Mouse (Mus musculus) embryo, embryonic 11.5 days (tissue): ENCODE data around the gene Olfr74.
"Not testable (repeated sequence)": the region's sequence is repeated elsewhere in the genome, so short reads cannot be mapped to it uniquely, and the experiment has no call there.

ENCODE experiments used
- DNase-seq: peaks from one replicate; pipeline ENCODE4 v3.0.0-alpha.2; 2012; ENCODE audit warnings: low read depth, low spot score

Olfr74 gene

DNA sequence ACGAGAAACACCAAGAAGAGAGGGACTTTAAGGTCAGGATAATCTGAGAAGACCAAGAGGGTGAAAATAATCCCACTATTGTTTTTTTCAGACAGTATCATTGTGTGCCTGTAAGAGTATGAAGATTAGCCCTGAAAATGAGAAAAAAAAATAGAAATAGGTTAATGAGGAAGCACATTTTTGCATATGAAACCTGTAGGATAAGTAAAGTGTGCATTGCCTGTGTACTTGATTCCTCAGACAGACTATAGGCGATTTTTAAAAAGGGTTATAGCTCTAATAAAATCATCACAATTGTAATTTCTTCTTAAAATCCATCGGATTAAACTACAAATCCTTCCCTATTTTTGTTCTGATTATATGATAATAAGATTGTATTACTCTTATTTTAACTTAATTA is at the start of gene Olfr74:
Olfr74 (minus strand) TSS at position 101 of the 400 bp plus-strand sequence.
- no peak for DNase-seq

DNA sequence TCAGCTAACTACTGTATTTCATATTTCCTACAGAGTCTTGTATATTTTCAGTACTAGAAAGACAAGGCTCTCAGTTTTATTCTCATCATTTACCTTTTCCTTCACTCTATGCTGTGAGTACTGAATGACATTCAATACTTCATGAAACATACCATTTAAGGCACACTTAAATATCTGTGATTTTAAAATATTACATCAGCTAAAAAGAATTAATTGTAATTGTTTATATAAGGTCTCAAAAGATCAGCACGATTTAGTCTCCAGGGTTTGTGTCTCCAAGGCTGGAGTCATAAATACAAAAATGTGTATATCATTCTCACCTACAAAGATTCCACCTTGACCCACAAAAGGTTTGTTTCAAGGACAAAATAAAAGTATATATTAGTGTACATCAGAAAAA is 48.0 kb upstream of the Olfr74 start, which contains the start of gene Olfr1161:
Olfr1161 (plus strand) TSS at position 301 of the 400 bp plus-strand sequence.
- not testable (repeated sequence) for DNase-seq

DNA sequence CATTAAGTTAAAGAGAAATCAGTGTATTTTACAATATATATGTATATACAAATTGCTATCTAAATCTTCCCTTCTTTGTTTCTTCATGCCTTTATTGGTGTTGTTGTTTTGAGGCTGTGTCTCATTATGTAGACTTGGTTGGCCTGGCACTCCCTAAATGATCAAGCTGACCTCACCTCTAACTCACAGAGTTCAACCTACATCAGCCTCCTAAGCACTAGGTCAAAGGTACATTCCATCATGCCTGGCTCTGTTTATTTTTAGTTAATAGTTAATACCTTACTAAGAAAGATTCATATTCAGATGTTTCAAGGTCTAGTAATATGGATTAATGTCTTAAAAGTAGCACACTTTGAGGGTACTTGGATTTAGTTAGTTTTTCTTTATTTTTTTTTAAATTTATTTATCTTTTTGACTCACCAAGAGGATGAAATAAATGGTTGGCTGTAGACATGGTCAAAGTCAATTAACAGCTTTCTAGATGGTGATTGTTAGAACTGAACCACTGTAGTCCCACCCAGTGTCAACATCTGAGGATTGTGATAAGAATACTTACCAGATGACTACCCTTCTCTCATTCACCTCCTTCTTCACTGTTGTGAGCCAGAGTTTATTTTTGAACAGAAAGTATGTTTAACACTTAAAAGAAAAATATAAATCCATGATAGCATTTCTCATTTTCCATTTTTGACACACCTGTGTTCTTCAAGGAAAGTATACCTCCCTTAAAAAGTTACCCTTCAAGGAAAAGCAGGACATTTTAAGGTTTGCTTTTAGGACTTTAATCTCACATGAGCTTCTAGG is 33.3 kb upstream of the Olfr74 start, which contains the start of gene Olfr1160:
Olfr1160 (minus strand) TSS at position 754 of the 804 bp plus-strand sequence.
- DNase-seq: no peak

DNA sequence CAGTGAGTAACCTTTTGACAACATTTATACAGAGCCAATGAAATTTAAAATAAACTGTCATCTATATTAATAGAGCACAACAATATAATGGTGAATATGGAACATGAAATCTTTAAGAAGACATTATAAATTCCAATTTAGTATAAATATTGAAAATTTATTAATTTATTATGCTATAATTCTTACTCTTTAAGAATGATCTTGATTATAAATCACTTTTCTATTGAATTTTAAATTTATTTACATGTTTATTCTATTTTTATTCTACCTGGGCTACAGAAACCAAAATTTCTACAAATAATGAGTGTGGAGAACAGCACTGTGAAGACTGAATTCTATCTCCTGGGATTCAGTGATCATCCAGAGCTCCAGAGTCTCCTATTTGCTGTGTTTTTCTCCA is 15.3 kb upstream of the Olfr74 start, which contains the start of gene Olfr1158:
Olfr1158 (plus strand) TSS at position 301 of the 400 bp plus-strand sequence.
- DNase-seq: no peak

DNA sequence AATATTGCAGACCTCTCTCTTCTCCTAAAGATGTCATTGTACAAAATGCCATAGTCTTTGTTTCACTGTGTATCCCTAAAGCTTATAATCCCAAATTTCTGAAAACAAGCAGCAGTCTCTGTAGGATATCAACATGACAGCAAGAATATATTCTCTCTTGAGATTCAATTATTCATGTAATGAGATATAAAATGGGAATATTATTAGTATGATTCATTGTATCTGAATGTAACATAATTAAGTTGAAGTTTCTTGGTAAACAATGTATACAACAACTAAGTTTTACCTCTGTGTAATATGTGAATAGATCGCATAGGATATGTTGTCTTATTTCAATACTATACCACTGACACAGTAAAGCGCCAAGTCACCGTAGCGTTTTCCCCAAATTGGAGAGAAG is 6.3 kb downstream of the Olfr74 start, which contains the start of gene Olfr1157:
Olfr1157 (minus strand) TSS at position 101 of the 400 bp plus-strand sequence.
- no peak for DNase-seq

DNA sequence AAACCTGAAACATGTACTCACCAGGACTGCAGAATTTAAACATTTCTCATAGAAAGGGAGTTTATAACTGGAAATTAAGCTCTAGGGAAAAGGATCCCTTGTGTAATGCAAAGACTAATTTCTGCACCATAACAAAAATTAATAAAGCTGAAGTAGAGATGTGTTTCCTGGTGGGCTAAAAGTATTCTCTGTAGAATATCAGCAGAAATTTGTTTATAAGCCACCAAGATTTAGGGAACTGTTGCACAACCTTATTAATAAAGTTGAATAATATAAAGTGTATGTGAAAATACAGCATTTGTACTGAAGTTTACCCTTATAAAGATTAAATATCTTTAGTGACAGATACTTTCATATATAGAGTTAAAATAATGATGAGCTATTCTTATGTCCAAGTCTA is 21.5 kb downstream of the Olfr74 start, which contains the start of gene Olfr1156:
Olfr1156 (minus strand) TSS at position 101 of the 400 bp plus-strand sequence.
- DNase-seq: no peak

DNA sequence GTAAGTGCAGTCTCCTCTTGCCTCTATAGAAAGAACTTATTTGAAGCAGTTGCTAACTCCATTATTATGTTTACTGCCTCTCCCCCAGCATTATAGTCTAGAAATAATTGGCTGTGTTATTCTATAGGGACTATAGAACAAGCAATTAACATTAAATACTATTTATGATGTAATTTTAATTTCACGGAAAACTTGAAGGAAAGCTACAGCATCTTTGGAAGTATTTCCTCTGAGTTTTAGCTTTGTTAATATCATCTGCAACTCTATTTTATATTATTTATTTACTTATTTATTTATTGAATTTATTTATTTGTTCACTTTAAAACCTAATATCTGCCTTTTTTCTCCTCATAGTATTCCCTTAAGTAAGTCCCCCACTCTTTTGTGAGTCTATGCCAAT is 29.4 kb downstream of the Olfr74 start, which contains the start of gene Olfr1155:
Olfr1155 (minus strand) TSS at position 101 of the 400 bp plus-strand sequence.
- DNase-seq: no peak
